ENCODE assay signal across 9 mouse cellular contexts in the genomic region with DNA sequence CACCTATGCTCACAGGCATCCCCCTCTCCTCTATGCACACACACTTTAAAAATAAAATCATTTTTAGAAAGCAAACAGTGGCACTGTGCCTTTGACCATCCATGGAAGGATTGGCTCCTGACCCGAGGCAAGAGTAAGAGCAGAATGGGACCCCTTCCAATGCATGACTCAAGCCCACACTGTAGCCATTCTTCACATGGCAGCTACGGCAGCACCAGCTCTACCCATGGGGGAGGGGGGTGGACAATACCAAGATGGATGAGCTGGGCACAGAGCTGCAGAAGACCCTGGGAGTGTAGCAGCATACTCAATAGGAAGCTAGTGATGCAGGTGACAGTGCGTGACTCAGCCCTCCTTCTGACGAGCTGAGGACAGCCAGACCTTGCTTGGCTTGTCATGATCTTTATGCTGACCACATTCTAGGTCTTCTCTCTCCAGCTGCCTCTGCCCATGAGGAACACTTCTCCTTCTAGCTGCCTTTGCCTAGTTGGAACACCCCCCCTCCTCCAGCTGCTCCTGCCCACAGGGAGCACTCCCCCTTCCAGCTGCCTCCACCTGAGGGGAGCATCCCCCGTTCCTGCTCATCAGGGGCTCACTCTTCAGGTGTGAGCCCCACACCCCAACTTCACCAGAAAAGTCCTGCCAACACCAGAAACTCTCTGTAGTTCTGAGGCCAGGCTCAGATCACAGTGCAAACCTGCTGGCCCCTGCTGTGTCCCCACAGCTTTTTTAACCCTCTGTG. TPM values are rescaled to one million over a fixed set of nuclear protein-coding genes. Genes with fewer than 3 reads are reported as not detected.
DNase-seq lines count a peak whose midpoint lies in the region; ATAC-seq and TF ChIP-seq lines count a peak whose summit lies in the region.
"Had no signal": no experiment of that assay in that cellular context is flagged by ENCODE, and none has a peak within 500 bp of the region (broad histone marks: within the 10 kb centered on the region; RNA-seq: fewer than 3 reads in every experiment).

No protein-coding gene starts in this region.

- 68% methylated on average over 5 of the region's 5 CpGs for WGBS in heart, embryonic 10.5 days
- WGBS in heart, adult 2 months = 48% methylated on average over 5 of the region's 5 CpGs
- whole genome bisulfite sequencing in midbrain, postnatal 0 days = 68% methylated on average over 5 of the region's 5 CpGs
- 63% methylated on average over 5 of the region's 5 CpGs for WGBS in midbrain, embryonic 14.5 days
- 47% methylated on average over 5 of the region's 5 CpGs for WGBS in heart, embryonic 15.5 days
- 43% methylated on average over 5 of the region's 5 CpGs for WGBS in stomach, embryonic 16.5 days
- 68% methylated on average over 5 of the region's 5 CpGs for WGBS in thymus, adult 2 months

- no peak overlapping the region for H3K9ac ChIP-seq in heart, adult 2 months (ENCODE audit: low read depth, low read length)
- no peak overlapping the region for H3K9ac ChIP-seq in midbrain, postnatal 0 days (replicated peaks; ENCODE audit: low read length, poor library complexity, severe bottlenecking)
- no peak overlapping the region for H3K9ac ChIP-seq in midbrain, embryonic 14.5 days (replicated peaks; ENCODE audit: low read length)
- no peak overlapping the region for H3K9ac ChIP-seq in heart, embryonic 15.5 days
- H3K9ac ChIP-seq in stomach, embryonic 16.5 days (ENCODE audit: low read length) = no peak overlapping the region

- H3K4me1 ChIP-seq in heart, embryonic 10.5 days = peaks cover 57% of the 10 kb centered on the region
- H3K4me1 ChIP-seq in heart, adult 2 months (ENCODE audit: control insufficient read depth, insufficient read depth, low read length) = peaks cover 20% of the 10 kb centered on the region
- H3K4me1 ChIP-seq in midbrain, postnatal 0 days (ENCODE audit: insufficient read depth, low read length) = no peaks in the 10 kb centered on the region
- peaks cover 3% of the 10 kb centered on the region; the same call in 1 of the 2 replicates for H3K4me1 ChIP-seq in midbrain, embryonic 14.5 days (ENCODE audit: control insufficient read depth, insufficient read depth, low read length)
- peaks cover 54% of the 10 kb centered on the region for H3K4me1 ChIP-seq in heart, embryonic 15.5 days (replicated peaks)
- peaks cover 40% of the 10 kb centered on the region for H3K4me1 ChIP-seq in stomach, embryonic 16.5 days (ENCODE audit: control insufficient read depth, insufficient read depth, low read length)
- H3K4me1 ChIP-seq in thymus, adult 2 months (replicated peaks; ENCODE audit: control insufficient read depth, insufficient read depth, low read length) = no peaks in the 10 kb centered on the region

- intact Hi-C loops in heart, adult 2 months (cut with DNase I) = loop anchor here (5.0 kb wide), 1 partner anchor 63 kb away; no protein-coding TSS in a partner anchor

- no peak for DNase-seq in heart, embryonic 10.5 days (ENCODE audit: low spot score)
- no peak for DNase-seq in heart, adult 2 months
- DNase-seq in midbrain, postnatal 0 days (ENCODE audit: low spot score) = no peak
- no peak for DNase-seq in midbrain, embryonic 14.5 days
- DNase-seq in embryo, embryonic 11 days = no peak
- no peak for DNase-seq in thymus, adult 2 months

- TF ChIP-seq POLR2A in heart, adult 2 months (IDR thresholded peaks at IDR 0.05; ENCODE audit: insufficient read depth, low read depth, low read length) = no peak
- no peak for TF ChIP-seq POLR2A in thymus, adult 2 months (IDR thresholded peaks at IDR 0.05; ENCODE audit: control insufficient read depth, extremely low read depth, insufficient read depth, low read length, poor library complexity)

- H3K9me3 ChIP-seq in heart, embryonic 10.5 days = no peaks in the 10 kb centered on the region
- no peaks in the 10 kb centered on the region for H3K9me3 ChIP-seq in midbrain, postnatal 0 days (ENCODE audit: low read length)
- H3K9me3 ChIP-seq in midbrain, embryonic 14.5 days (ENCODE audit: control insufficient read depth, low read length) = no peaks in the 10 kb centered on the region
- H3K9me3 ChIP-seq in heart, embryonic 15.5 days (replicated peaks) = no peaks in the 10 kb centered on the region
- H3K9me3 ChIP-seq in stomach, embryonic 16.5 days (replicated peaks; ENCODE audit: control insufficient read depth, low read length) = no peaks in the 10 kb centered on the region
- H3K9me3 ChIP-seq: G1E had no signal

- H3K27ac ChIP-seq in heart, embryonic 10.5 days = peak overlapping the region; percentile 69; the same call in 1 of the 2 replicates
- no peak overlapping the region for H3K27ac ChIP-seq in heart, adult 2 months
- H3K27ac ChIP-seq in midbrain, postnatal 0 days (ENCODE audit: low read depth, low read length) = no peak overlapping the region
- H3K27ac ChIP-seq in midbrain, embryonic 14.5 days (replicated peaks; ENCODE audit: low read depth, low read length) = no peak overlapping the region
- H3K27ac ChIP-seq in heart, embryonic 15.5 days = peak overlapping the region; percentile 67
- peak overlapping the region; percentile 30 for H3K27ac ChIP-seq in stomach, embryonic 16.5 days (ENCODE audit: low read length)
- no peak overlapping the region for H3K27ac ChIP-seq in thymus, adult 2 months (ENCODE audit: control insufficient read depth, insufficient read depth, low read length)

- no peaks in the 10 kb centered on the region for H3K79me2 ChIP-seq in heart, adult 2 months (replicated peaks; ENCODE audit: control insufficient read depth, insufficient read depth, low read length)

- H3K27me3 ChIP-seq in heart, embryonic 10.5 days (ENCODE audit: insufficient read depth, poor library complexity, severe bottlenecking) = no peaks in the 10 kb centered on the region; the same call in 1 of the 2 replicates
- H3K27me3 ChIP-seq in heart, adult 2 months (ENCODE audit: control insufficient read depth, insufficient read depth, low read length) = no peaks in the 10 kb centered on the region
- no peaks in the 10 kb centered on the region for H3K27me3 ChIP-seq in midbrain, postnatal 0 days (ENCODE audit: insufficient read depth, low read length)
- H3K27me3 ChIP-seq in midbrain, embryonic 14.5 days (ENCODE audit: control insufficient read depth, insufficient read depth, low read length) = no peaks in the 10 kb centered on the region
- H3K27me3 ChIP-seq in heart, embryonic 15.5 days = no peaks in the 10 kb centered on the region
- no peaks in the 10 kb centered on the region for H3K27me3 ChIP-seq in stomach, embryonic 16.5 days (ENCODE audit: control insufficient read depth, insufficient read depth, low read length)
- no peaks in the 10 kb centered on the region for H3K27me3 ChIP-seq in thymus, adult 2 months (ENCODE audit: control insufficient read depth, insufficient read depth, low read length)

- no peak overlapping the region for H3K4me3 ChIP-seq in heart, embryonic 10.5 days
- H3K4me3 ChIP-seq in heart, adult 2 months = no peak overlapping the region
- H3K4me3 ChIP-seq in midbrain, postnatal 0 days (ENCODE audit: low read depth, low read length) = no peak overlapping the region
- H3K4me3 ChIP-seq in midbrain, embryonic 14.5 days (replicated peaks; ENCODE audit: low read depth, low read length) = no peak overlapping the region
- H3K4me3 ChIP-seq in heart, embryonic 15.5 days = no peak overlapping the region
- H3K4me3 ChIP-seq in stomach, embryonic 16.5 days (replicated peaks; ENCODE audit: low read length) = no peak overlapping the region
- H3K4me3 ChIP-seq in thymus, adult 2 months (ENCODE audit: control insufficient read depth, insufficient read depth, low read length) = no peak overlapping the region

- no peak overlapping the region for H3K4me2 ChIP-seq in midbrain, postnatal 0 days (ENCODE audit: low read depth, low read length, poor library complexity, severe bottlenecking)
- H3K4me2 ChIP-seq in midbrain, embryonic 14.5 days (ENCODE audit: low read length) = no peak overlapping the region
- no peak overlapping the region for H3K4me2 ChIP-seq in heart, embryonic 15.5 days
- H3K4me2 ChIP-seq in stomach, embryonic 16.5 days (ENCODE audit: low read depth, low read length) = no peak overlapping the region

- no peak for TF ChIP-seq CTCF in heart, adult 2 months (IDR thresholded peaks at IDR 0.05)
- TF ChIP-seq CTCF in midbrain, postnatal 0 days (IDR thresholded peaks at IDR 0.05) = no peak
- no peak for TF ChIP-seq CTCF in thymus, adult 2 months (IDR thresholded peaks at IDR 0.05; ENCODE audit: borderline replicate concordance, control insufficient read depth, extremely low read depth, insufficient read depth, low read length, poor library complexity)

- H3K36me3 ChIP-seq in heart, embryonic 10.5 days = no peaks in the 10 kb centered on the region
- no peaks in the 10 kb centered on the region for H3K36me3 ChIP-seq in heart, adult 2 months (ENCODE audit: control insufficient read depth, insufficient read depth, low read length)
- H3K36me3 ChIP-seq in midbrain, postnatal 0 days (ENCODE audit: insufficient read depth, low read length) = no peaks in the 10 kb centered on the region
- H3K36me3 ChIP-seq in midbrain, embryonic 14.5 days (ENCODE audit: control insufficient read depth, insufficient read depth, low read length) = no peaks in the 10 kb centered on the region
- no peaks in the 10 kb centered on the region for H3K36me3 ChIP-seq in heart, embryonic 15.5 days
- H3K36me3 ChIP-seq in stomach, embryonic 16.5 days (ENCODE audit: control insufficient read depth, insufficient read depth, low read length) = no peaks in the 10 kb centered on the region
- H3K36me3 ChIP-seq in thymus, adult 2 months (ENCODE audit: control insufficient read depth, insufficient read depth, low read length) = no peaks in the 10 kb centered on the region
- H3K36me3 ChIP-seq: G1E had no signal

- 0 out of 2 replicates have a peak, but pooled peaks have one; percentile 23 for ATAC-seq in midbrain, postnatal 0 days (ENCODE audit: low FRiP score)
- no peak for ATAC-seq in midbrain, embryonic 14.5 days (ENCODE audit: low FRiP score, low TSS enrichment)
- no peak for ATAC-seq in heart, embryonic 15.5 days (replicated peaks; ENCODE audit: insufficient number of reproducible peaks, insufficient read depth, low FRiP score, low read depth)
- no peak for ATAC-seq in stomach, embryonic 16.5 days (ENCODE audit: insufficient read depth, low FRiP score)

- no peak for TF ChIP-seq EP300 in heart, adult 2 months (IDR thresholded peaks at IDR 0.05; ENCODE audit: insufficient read depth, low read depth, low read length)

RNA-seq across cellular contexts. Expression of a gene that starts 12.6 kb away (rescaled TPM):
- 0.30 and 1.3 TPM in 2 replicates for polyA plus RNA-seq in heart, embryonic 10.5 days (2016; fragmentation: Nextera tagmentation; extraction: Ambion mirVana)
- total RNA-seq in heart, adult 2 months (2021) = not detected
- 0.37 TPM in 1 of 2 replicates, not detected in the other for polyA plus RNA-seq in heart, adult 2 months (2012; rRNA removed)
- 0.71 TPM in 1 of 2 replicates, not detected in the other for total RNA-seq in midbrain, postnatal 0 days (2014; rRNA removed)
- not detected in 2 replicates for polyA plus RNA-seq in midbrain, postnatal 0 days (2015; fragmentation: Nextera tagmentation; extraction: Ambion mirVana)
- 0.33 TPM in 1 of 2 replicates, not detected in the other for polyA plus RNA-seq in midbrain, embryonic 14.5 days (2014; fragmentation: Nextera tagmentation; extraction: Ambion mirVana)
- 0.44 TPM in 1 of 2 replicates, not detected in the other for polyA plus RNA-seq in heart, embryonic 15.5 days (2015; fragmentation: Nextera tagmentation; extraction: Ambion mirVana)
- 1.5 and 2.2 TPM in 2 replicates for polyA plus RNA-seq in stomach, embryonic 16.5 days (2015; fragmentation: Nextera tagmentation; extraction: Ambion mirVana)
- polyA plus RNA-seq in thymus, adult 2 months (2012; rRNA removed) = 1.9 and 2.5 TPM in 2 replicates
- total RNA-seq: G1E had no signal
- polyA plus RNA-seq: G1E had no signal

Comparison
In these comparisons a context has a peak if more than half of its experiments do, and no peak if none do; other contexts are left out.
1. H3K27ac ChIP-seq: peak in heart, embryonic 10.5 days (single experiment), heart, embryonic 15.5 days (single experiment) and stomach, embryonic 16.5 days (single experiment); none in heart, adult 2 months (single experiment), midbrain, postnatal 0 days (single experiment), midbrain, embryonic 14.5 days (single experiment) and thymus, adult 2 months (single experiment).